Mouse (Mus musculus) neural tube, embryonic 14.5 days (tissue): ENCODE results near the gene M1ap. TPM values are rescaled to one million over a fixed set of nuclear protein-coding genes. Genes with fewer than 3 reads are reported as not detected.

ENCODE experiments used
- ATAC-seq: fragments of 200-750 bp; cut with Nextera tagmentation; 2 replicates; pipeline ENCODE4 v1.8.0; 2017; ENCODE audit warnings: low read depth, mild to moderate bottlenecking, moderate TSS enrichment, moderate library complexity
- H3K27ac ChIP-seq: fragments of 300-500 bp; sonication (generic); 2 replicates; pipeline ENCODE4 v1.5.1; 2014; ENCODE audit warnings: low read depth, mild to moderate bottlenecking, control low read depth, low read length, moderate library complexity, mixed read lengths
- H3K27me3 ChIP-seq: fragments of 300-500 bp; sonication (generic); 2 replicates; pipeline ENCODE4 v1.6.1; 2014; ENCODE audit warnings: low read length; ENCODE audit not compliant: control insufficient read depth, insufficient read depth
- H3K36me3 ChIP-seq: fragments of 300-500 bp; sonication (generic); 2 replicates; pipeline ENCODE4 v1.6.1; 2014; ENCODE audit warnings: low read length, mixed read lengths; ENCODE audit not compliant: control insufficient read depth, insufficient read depth
- H3K4me1 ChIP-seq: fragments of 300-500 bp; sonication (generic); 2 replicates; pipeline ENCODE4 v1.6.1; 2014; ENCODE audit warnings: low read length; ENCODE audit not compliant: control insufficient read depth, insufficient read depth
- H3K4me2 ChIP-seq: fragments of 300-500 bp; sonication (generic); 2 replicates; pipeline ENCODE4 v1.6.1; 2014; ENCODE audit warnings: mild to moderate bottlenecking, low read depth, low read length, control low read depth
- H3K4me3 ChIP-seq: fragments of 300-500 bp; sonication (generic); 2 replicates; pipeline ENCODE4 v1.5.1; 2014; ENCODE audit warnings: low read depth, low read length, control low read depth, mixed read lengths
- H3K9ac ChIP-seq: fragments of 300-500 bp; sonication (generic); replicated peaks from 2 replicates; pipeline ENCODE4 v1.6.1; 2014; ENCODE audit warnings: low read depth, mild to moderate bottlenecking, control low read depth, low read length, mixed read lengths
- H3K9me3 ChIP-seq: fragments of 300-500 bp; sonication (generic); 2 replicates; pipeline ENCODE4 v1.6.1; 2016; ENCODE audit warnings: low read length; ENCODE audit not compliant: control insufficient read depth
- WGBS: fragments of 180-500 bp; shearing (Covaris S2); extraction: QIAGEN DNeasy Blood & Tissue Kit; methylation state at CpG from one replicate; pipeline ENCODE4 v1.1.7; 2014; 5-methylcytosine and 5-hydroxymethylcytosine counted together
- polyA plus RNA-seq: library from polyadenylated mRNA; unstranded; fragments of >200 nt; fragmentation: Nextera tagmentation; extraction: Ambion mirVana; gene quantifications from 2 replicates; pipeline ENCODE4 v1.2.1, GENCODE M21; 2014

M1ap gene
- polyA plus RNA-seq, 1 experiment from 2014 or later = not detected

- no peaks in the 10 kb centered on the region for H3K4me1 ChIP-seq
- no peak overlapping the region for H3K27ac ChIP-seq
- no peak overlapping the region for H3K4me3 ChIP-seq
- no peaks in the 10 kb centered on the region for H3K36me3 ChIP-seq
- ATAC-seq = no peak
- H3K9me3 ChIP-seq = no peaks in the 10 kb centered on the region
- 80% methylated on average over 1 of the region's 1 CpGs for WGBS
- no peaks in the 10 kb centered on the region for H3K27me3 ChIP-seq
- H3K4me2 ChIP-seq = no peak overlapping the region
- H3K9ac ChIP-seq = no peak overlapping the region
These were observed 15.0 kb downstream of the M1ap start for GRCm38 (mm10) chr6:82961664-82962063.

- WGBS = 76% methylated on average over 6 of the region's 6 CpGs
- H3K27ac ChIP-seq = no peak overlapping the region
These were observed 22.8 kb downstream of the M1ap start for GRCm38 (mm10) chr6:82969249-82970084.

GRCm38 (mm10) chr6:82971031-82971430 is 24.3 kb downstream of the M1ap start:
- H3K27ac ChIP-seq = no peak overlapping the region
- peak; percentile 90; the same call in 1 of the 2 replicates for ATAC-seq
- no peak overlapping the region for H3K9ac ChIP-seq
- no peak overlapping the region for H3K4me2 ChIP-seq
- no peaks in the 10 kb centered on the region for H3K27me3 ChIP-seq
- no peaks in the 10 kb centered on the region for H3K36me3 ChIP-seq
- no peaks in the 10 kb centered on the region for H3K4me1 ChIP-seq
- 10% methylated on average over 5 of the region's 5 CpGs for WGBS
- no peaks in the 10 kb centered on the region for H3K9me3 ChIP-seq
- no peak overlapping the region for H3K4me3 ChIP-seq

More at GRCm38 (mm10) chr6:82969249-82970084, 22.8 kb downstream of the M1ap start:
- Histone ChIP-seq H3K4me3 (no peak overlapping the region), H3K4me2 (no peak overlapping the region), H3K36me3 (no peaks in the 10 kb centered on the region), H3K9me3 (no peaks in the 10 kb centered on the region), H3K9ac (no peak overlapping the region), H3K4me1 (no peaks in the 10 kb centered on the region), H3K27me3 (no peaks in the 10 kb centered on the region)
- no peak for ATAC-seq

DNA sequence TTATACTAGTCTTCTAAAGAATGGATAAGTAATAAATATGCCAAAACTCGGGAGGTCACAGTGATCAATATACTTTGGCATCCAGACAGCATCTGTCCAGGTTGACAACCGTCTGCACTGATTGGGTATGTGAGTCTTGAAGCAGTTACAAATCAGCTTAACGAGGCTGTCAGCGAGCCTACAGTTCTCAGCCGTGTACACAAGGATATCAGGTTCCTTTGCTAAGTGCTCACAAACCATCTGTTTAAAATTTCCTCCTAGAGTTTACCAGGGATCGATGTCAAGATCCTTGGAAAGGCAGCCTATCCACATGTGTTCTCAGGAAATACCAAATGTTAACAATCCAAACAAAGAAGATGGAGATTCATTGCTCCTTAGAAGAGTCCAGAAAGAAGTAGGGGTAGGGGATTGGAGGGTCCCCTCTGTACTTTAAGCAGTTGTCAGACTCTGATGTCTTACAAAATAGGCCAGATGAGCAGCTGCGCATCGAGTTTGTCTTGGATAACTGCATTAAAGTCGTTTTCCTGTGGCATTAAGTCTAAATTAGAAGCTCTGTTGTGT is 40.8 kb downstream of the M1ap start:
- no peak overlapping the region for H3K9ac ChIP-seq
- no peak overlapping the region for H3K4me2 ChIP-seq
- ATAC-seq = peak; percentile 46; the same call in 1 of the 2 replicates
- no peak overlapping the region for H3K27ac ChIP-seq
- H3K4me1 ChIP-seq = no peaks in the 10 kb centered on the region
- no peak overlapping the region for H3K4me3 ChIP-seq
- no peaks in the 10 kb centered on the region for H3K27me3 ChIP-seq
- WGBS = 49% methylated on average over 9 of the region's 9 CpGs
- H3K36me3 ChIP-seq = no peaks in the 10 kb centered on the region
- H3K9me3 ChIP-seq = no peaks in the 10 kb centered on the region

- Histone ChIP-seq H3K4me1 (no peaks in the 10 kb centered on the region), H3K4me2 (no peak overlapping the region), H3K4me3 (no peak overlapping the region), H3K27me3 (no peaks in the 10 kb centered on the region), H3K36me3 (no peaks in the 10 kb centered on the region), H3K9ac (no peak overlapping the region), H3K9me3 (no peaks in the 10 kb centered on the region), H3K27ac (no peak overlapping the region)
- no peak for ATAC-seq
- 37% methylated on average over 1 of the region's 1 CpGs for WGBS
These were observed 47.0 kb downstream of the M1ap start for GRCm38 (mm10) chr6:82993696-82994095.

GRCm38 (mm10) chr6:82994372-82994771 is 47.7 kb downstream of the M1ap start:
- H3K27ac ChIP-seq = no peak overlapping the region
- H3K4me1 ChIP-seq = no peaks in the 10 kb centered on the region

GRCm38 (mm10) chr6:82996740-82997315 is 50.1 kb downstream of the M1ap start:
- Histone ChIP-seq H3K9me3 (no peaks in the 10 kb centered on the region), H3K4me3 (no peak overlapping the region), H3K4me1 (no peaks in the 10 kb centered on the region), H3K4me2 (peak overlapping the region; percentile 31; the same call in 1 of the 2 replicates), H3K36me3 (no peaks in the 10 kb centered on the region), H3K27me3 (no peaks in the 10 kb centered on the region), H3K27ac (no peak overlapping the region), H3K9ac (no peak overlapping the region)
- 13% methylated on average over 11 of the region's 11 CpGs for WGBS
- ATAC-seq = peak; percentile 98

More at GRCm38 (mm10) chr6:82994372-82994771, 47.7 kb downstream of the M1ap start:
- no peak overlapping the region for H3K4me2 ChIP-seq
- 72% methylated on average over 7 of the region's 7 CpGs for WGBS
- H3K4me3 ChIP-seq = no peak overlapping the region
- no peak for ATAC-seq
- no peak overlapping the region for H3K9ac ChIP-seq
- H3K36me3 ChIP-seq = no peaks in the 10 kb centered on the region
- H3K9me3 ChIP-seq = no peaks in the 10 kb centered on the region
- H3K27me3 ChIP-seq = no peaks in the 10 kb centered on the region

DNA sequence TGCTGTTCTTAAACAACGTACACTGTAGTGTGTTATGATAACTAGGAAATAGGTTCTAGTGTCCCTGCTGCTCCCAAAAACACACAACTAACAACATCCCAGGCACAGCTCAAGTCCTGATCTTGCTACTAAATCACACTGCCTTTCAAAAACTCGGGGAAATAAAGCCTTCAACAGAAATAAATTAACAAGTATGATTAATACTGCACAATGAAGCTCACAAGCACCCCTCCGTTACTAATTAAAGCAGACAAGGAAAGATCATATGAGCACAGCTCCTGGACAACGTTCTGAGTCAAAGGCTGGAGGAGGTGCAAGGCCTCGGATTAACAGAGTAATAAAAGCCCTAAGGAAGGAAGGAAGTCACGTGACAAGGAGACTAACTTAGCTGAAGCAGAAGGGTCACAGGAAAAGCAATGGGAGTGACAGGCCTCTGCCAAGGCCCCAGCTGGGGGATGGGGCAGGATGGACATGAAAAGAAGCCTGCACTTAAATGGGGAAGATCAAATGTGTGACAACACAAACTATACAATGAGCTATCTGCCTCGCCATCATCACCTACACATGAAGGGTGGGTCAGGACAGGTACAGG is 50.9 kb downstream of the M1ap start:
- 45% methylated on average over 7 of the region's 7 CpGs for WGBS
- H3K27me3 ChIP-seq = no peaks in the 10 kb centered on the region
- H3K4me3 ChIP-seq = no peak overlapping the region
- no peaks in the 10 kb centered on the region for H3K9me3 ChIP-seq
- H3K4me1 ChIP-seq = no peaks in the 10 kb centered on the region
- H3K36me3 ChIP-seq = no peaks in the 10 kb centered on the region
- H3K27ac ChIP-seq = no peak overlapping the region
- no peak overlapping the region; the same call in 1 of the 2 replicates for H3K4me2 ChIP-seq
- no peak overlapping the region for H3K9ac ChIP-seq
- no peak for ATAC-seq

DNA sequence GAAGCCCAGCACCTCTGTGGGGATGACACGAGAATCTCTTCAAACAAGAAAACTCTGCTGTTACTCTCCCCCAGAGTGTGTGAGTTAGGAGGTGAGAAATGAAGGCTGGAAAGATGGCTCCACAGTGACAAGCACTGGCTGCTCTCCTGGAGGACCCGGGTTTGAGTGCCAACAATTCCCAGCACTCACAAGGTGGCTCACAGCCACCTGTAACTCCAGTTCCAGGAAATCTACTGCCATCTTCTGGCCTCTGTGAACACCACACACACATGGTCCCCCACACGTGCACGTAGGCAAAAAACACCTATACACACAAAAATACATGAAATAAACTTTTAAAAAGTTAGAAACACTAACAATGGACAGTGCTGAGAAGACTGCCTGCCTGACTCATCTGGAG is 51.6 kb downstream of the M1ap start:
- Histone ChIP-seq H3K4me1 (no peaks in the 10 kb centered on the region), H3K4me3 (no peak overlapping the region), H3K27me3 (no peaks in the 10 kb centered on the region), H3K9ac (no peak overlapping the region), H3K4me2 (no peak overlapping the region), H3K36me3 (no peaks in the 10 kb centered on the region), H3K27ac (no peak overlapping the region), H3K9me3 (no peaks in the 10 kb centered on the region)
- ATAC-seq = no peak
- 71% methylated on average over 4 of the region's 4 CpGs for WGBS
